Mouse (Mus musculus) left cerebral cortex, adult 9 months (tissue): ENCODE results near the gene Olfr675.
"Not testable (repeated sequence)": the region's sequence is repeated elsewhere in the genome, so short reads cannot be mapped to it uniquely, and the experiment has no call there.

ENCODE experiments used
- DNase-seq, 2 experiments: peaks; one replicate each; pipeline ENCODE4 v3.0.0; 2022; ENCODE audit warnings: low spot score in 2 of 2

The Olfr675 gene

DNA sequence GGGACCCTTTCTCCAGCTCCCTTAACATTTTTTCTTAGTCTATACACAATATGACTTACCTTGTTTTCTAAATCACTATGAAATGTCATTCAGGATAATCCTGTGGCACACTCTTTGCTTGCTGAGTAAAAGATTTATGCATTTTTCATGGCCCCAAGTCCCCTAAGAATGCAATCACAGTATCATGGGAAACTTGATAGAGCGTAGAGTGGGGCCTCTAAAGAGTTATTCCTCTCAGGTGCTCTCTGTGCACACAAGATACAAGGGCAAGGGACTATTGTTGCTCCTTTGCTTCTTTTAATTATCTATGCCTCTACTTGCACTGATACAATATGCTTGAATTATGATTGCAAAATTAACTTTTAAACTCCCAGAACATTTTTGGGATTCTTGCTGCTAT, at the start of gene Olfr675:
Olfr675 (minus strand) TSS at position 101 of the 400 bp plus-strand sequence.
- DNase-seq = no peak

DNA sequence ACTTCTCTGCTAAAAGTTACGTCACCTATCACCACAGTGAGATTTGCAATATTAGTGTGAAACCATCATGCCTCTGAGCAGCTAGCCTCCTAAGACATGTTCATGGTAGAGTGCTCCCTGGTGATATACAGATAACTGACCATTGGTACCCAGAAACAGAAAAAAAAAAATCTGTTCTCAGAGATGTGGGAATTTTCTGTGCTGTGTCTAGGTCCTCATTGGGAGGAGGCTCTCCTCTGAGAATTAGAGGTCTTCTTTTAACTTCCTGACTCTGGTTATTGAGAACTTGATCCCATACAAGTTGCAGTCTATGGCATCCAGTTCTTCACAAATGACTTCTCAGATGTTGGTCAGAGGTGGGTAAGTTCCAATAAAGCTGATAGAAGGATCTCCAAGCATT, 35.9 kb upstream of the Olfr675 start, which contains the start of gene Olfr678:
Olfr678 (plus strand) TSS at position 301 of the 400 bp plus-strand sequence.
- DNase-seq = no peak

DNA sequence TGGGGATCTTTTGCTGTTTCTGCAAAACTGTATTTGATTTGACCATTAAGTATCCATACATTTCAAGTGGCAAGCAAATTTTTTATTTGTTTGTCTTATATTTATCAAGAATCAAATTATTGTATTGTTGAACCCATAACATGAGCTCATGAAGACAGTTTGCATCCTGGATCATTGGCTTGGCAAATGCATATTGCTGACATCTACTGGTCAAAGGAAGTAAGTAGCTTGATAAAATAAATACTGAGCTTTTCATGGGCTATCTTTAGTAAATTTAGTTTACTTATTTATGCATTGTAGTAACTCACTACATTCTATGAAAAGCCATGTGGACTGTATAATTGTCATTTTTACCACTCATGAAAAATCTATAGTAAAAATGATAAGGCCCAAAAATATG, 30.7 kb upstream of the Olfr675 start:
- DNase-seq = no peak

DNA sequence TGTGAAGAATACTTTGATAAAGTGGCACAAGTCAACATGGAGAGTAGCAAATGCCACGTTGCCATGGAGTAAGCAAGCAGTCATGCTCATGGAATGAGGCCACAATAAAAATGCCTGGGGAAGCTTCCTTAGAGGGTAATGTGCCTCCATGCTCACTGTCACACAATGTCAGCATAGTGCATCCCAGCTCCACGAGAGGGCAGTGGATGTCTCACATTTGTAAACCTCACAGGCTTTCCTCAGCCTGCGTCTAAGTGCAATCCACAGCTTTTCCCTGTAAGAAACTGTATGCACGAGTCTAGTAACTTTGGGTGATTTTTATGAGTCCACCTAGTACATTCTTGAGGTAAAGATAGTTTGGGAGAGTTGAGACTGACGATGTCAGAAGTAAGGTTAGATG, 5.6 kb upstream of the Olfr675 start:
- DNase-seq = not testable (repeated sequence)

DNA sequence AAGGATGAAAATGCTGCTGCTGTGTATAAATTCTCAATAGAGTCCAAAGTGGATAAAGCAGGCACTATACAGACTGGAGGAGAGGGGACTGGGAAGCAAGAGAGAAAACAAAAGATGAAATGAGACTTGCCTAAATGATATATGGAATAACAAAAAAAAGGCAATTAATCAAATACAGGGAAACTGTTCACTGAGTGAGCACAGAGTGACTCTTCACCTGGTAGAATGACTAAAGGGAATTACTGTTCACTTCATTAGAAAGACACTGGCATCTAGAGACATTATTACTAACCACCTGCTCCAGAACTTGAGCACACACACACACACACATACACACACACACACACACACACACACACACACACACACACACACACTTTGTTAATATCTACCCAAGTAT, 4.1 kb upstream of the Olfr675 start, which contains the start of gene Olfr676:
Olfr676 (plus strand) TSS at position 301 of the 400 bp plus-strand sequence.
- no peak for DNase-seq

DNA sequence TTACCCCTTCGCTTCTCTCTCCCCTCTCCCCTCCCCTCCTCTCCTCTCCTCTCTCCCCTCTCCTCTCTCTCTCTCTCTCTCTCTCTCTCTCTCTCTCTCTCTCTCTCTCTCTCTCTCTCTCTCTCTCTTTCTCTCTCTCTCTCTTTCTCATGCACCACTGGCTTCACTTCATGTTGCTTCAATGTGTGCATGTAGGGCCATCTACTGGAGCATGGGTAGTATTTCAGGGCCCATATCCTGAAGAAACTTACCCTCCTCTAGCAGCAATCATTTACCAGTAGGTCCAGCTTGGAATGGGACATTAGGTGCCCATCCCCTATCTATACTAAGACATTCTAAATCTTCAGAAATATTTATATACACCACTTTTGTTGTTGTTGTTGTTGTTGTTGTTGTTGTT, 5.7 kb downstream of the Olfr675 start:
- no peak for DNase-seq

DNA sequence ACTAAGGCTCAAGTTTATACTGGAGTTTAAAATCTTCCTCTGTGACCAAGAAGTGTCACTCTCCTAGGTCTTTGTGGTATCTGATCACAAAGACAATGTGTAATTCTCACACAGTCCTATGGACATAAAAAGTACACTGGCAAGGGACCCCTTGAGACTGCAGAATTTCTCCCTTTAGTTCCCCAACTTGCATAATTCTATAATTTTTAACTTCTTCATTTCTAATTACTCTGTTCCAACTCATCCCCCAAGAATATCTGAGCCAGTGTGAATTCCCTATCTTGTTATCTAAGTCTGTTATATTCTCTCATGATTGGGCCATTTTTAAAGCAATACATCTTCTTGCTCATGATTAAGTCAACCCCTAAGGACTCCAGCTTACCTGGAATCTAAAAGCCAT, 26.3 kb downstream of the Olfr675 start, which contains the start of gene Olfr672:
Olfr672 (minus strand) TSS at position 101 of the 400 bp plus-strand sequence.
- no peak for DNase-seq

DNA sequence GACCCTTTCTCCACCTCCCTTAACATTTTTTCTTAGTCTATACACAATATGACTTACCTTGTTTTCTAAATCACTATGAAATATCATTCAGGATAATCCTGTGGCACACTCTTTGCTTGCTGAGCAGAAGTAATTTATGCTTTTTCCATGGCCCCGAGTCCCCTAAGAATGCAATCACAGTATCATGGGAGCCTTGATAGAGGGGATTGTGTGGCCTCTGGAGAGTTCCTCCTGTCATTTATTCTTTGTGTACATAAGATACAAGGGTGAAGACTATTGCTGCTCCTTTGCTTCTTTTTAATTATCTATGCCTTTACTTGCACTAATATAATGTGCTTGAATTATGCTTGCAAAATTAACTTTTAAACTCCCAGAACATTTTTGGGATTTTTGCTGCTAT, 49.2 kb downstream of the Olfr675 start, which contains the start of gene Olfr671:
Olfr671 (minus strand) TSS at position 101 of the 400 bp plus-strand sequence.
- DNase-seq = no peak

DNA sequence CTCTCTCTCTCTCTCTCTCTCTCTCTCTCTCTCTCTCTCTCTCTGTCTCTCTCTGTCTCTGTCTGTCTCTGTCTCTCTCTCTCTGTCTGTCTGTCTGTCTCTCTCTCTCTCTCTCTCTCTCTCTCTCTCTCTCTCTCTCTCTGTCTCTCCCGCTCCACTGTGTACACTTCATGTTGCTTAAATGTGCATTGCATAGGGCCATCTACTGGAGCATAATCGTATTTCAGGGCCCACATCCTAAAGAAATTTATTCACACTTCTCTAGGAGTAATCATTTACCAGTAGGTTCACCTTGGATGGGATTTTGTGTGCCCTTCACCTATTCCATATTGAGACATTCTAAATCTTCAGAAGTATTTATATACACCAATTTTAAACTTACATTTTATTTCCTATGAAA, 55.8 kb downstream of the Olfr675 start:
- not testable (repeated sequence) for DNase-seq
